Mouse (Mus musculus) G1E-ER4 (cell line): ENCODE data around the gene Pawr. TPM values are rescaled to one million over a fixed set of nuclear protein-coding genes. Genes with fewer than 3 reads are reported as not detected.

Experiments
- GATA1 ChIP-seq: IDR thresholded peaks from one replicate; pipeline ENCODE4 v1.8.0; 2012; ENCODE audit warnings: low read length, inconsistent platforms
- polyA plus RNA-seq: library from polyadenylated mRNA; stranded (reverse); fragments of >175 nt; gene quantifications from 2 replicates; pipeline ENCODE4 v1.2.3, GENCODE M21; 2012

Gene Pawr
- polyA plus RNA-seq, 1 experiment: 89.4 TPM

GRCm38 (mm10) chr10:108455204-108455603 is 123.3 kb downstream of the Pawr start:
- TF ChIP-seq GATA1: no peak

GRCm38 (mm10) chr10:108455883-108456282 is 124.0 kb downstream of the Pawr start:
- TF ChIP-seq GATA1: no peak

DNA sequence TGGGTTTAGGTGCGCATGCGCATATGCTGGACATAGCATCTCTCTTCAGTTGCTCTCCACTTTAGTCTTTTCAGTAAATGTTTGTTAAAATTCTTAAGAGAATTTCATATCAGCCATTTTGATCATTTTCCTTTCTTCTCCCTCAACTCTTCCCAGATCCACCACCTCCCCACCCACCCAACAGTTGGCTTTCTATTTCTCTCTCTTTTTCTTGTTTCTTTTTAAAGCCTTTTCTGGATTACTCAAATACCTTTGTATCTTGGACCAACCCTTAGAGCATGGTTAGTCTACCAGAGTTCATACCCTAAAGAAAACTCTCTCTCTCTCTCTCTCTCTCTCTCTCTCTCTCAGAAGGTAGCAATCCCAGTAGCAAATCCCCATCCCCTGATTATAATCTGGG is 125.1 kb downstream of the Pawr start:
- TF ChIP-seq GATA1: no peak

- no peak for TF ChIP-seq GATA1
Observed at GRCm38 (mm10) chr10:108461862-108462261, 129.9 kb downstream of the Pawr start.

Other genes starting within 250 kb of the Pawr start
- 11.7 and 14.7 TPM in 2 replicates for gene Ppp1r12a, start 169.9 kb upstream of the Pawr start, polyA plus RNA-seq